Mouse (Mus musculus) liver, postnatal 0 days (tissue): ENCODE results near the gene Rbm4.

ENCODE experiments used
- CTCF ChIP-seq: sonication (generic); IDR thresholded peaks from 2 replicates; pipeline ENCODE4 v1.5.1; 2016; ENCODE audit warnings: antibody characterized with exemption, low read depth
- EP300 ChIP-seq: IDR thresholded peaks from 2 replicates; pipeline ENCODE4 v1.6.1; 2016; ENCODE audit warnings: antibody characterized with exemption, low read depth, mild to moderate bottlenecking

- TF ChIP-seq CTCF (no peak), EP300 (no peak)
These were observed 52.2 kb downstream of the Rbm4 start for GRCm38 (mm10) chr19:4741482-4741881.
